Mouse (Mus musculus): ENCODE results near the gene Dab2ip. TPM values are rescaled to one million over a fixed set of nuclear protein-coding genes. Genes with fewer than 3 reads are reported as not detected.

Gene Dab2ip
- total RNA-seq (2023): 0.95 TPM

DNA sequence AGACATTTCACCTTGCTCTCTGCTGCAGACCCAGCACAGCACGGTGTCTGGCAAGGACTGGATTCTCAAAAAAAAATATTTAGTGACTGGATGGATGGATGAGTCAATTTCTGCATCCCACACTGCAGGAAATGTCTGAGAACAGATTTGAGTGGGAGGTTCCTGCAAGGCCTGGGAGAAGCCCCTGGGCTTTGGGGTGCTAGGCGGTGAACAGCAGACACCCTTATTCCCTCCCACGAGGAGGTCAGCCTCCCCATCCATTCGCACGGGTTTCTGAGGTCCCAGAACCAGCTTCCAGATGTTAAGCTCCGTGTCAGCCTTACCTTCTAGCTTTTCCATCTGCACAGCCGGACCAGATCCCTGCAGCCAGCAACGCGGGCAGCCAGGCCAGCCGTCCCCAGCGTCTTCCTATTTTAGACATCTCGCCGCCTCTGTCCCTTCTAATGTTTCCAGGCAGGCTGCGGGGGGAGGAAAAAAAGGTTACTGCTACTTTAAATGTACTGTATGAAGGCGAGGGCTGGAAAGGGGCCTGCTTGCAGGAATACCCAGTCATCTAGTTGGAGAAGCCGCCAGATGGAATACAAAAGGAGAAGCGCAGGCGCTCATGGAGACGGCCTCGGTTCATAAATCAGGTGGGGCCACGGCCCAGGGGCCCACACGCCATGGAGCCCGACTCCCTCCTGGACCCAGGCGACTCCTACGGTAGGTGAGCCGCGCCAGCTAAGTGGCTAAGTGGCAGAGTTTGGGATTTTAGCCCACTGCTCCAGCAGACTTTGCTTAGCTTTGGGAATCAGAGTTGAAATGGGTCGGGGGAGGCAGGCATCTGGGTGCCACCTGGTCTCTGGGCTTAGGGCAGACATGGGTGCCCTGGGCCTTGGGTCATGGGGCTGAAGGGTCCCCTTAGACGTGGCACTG is at the start of gene Dab2ip:
Gene Dab2ip, plus strand, starts transcription at position 356 of the 915 bp plus-strand sequence.

Other genes starting within 250 kb of the Dab2ip start
- 3.1 TPM for gene Stom, start 221.3 kb upstream of the Dab2ip start, total RNA-seq (2023)
- not detected for gene 4930568D16Rik, start 190.5 kb upstream of the Dab2ip start, total RNA-seq (2023)
- not detected for gene 4930402F06Rik, start 161.1 kb upstream of the Dab2ip start, total RNA-seq (2023)
- 14.8 TPM for gene Ggta1, start 95.0 kb upstream of the Dab2ip start, total RNA-seq (2023)